Mouse (Mus musculus) adipocyte (in vitro differentiated cells): ENCODE data around the gene Zfp820.
A peak's percentile ranks its signal among the peaks of the same experiment; 100 is the strongest.
"Not testable (repeated sequence)": the region's sequence is repeated elsewhere in the genome, so short reads cannot be mapped to it uniquely, and the experiment has no call there.

Experiments
- DNase-seq: peaks from one replicate; pipeline ENCODE4 v3.0.0-alpha.2; 2016; ENCODE audit warnings: low spot score

Gene Zfp820

DNA sequence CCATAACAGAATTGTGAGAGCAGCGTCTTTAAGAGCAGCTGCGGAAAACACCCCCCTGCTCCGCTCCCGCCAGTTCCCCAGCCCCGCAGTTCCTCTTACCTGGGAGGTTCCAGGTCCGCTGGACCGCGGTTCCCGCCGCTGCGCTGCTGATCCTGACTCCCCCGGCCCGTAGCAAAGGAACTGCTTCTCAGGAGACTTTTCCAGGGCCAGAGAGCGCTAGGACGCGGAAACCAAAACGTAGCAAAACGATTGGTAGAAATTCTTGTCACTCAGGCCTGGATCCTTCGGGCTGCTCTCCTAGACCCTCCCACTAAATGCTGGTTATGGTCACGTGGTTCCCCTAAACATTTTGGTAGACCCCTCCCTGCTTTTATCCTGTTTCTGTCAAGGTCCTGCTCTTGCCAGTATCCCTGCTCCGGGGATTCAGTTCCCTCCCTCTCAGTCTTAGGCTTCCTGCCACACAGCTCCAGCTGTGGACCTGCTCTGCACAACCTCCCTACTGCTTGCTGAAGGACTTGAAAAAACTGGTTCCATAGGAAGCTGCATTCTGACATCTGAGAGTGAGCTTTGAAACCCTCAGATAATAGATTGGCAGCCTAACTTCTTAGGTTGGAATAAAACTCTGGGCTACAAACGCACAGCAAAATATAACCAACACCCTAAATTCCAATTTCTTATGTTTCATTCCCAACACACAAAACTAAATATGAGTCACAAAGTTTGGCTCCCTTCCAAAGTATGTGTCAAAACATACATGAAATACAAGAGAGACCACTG, at the start of gene Zfp820:
TSS of gene Zfp820 (minus strand) at position 228 of the 777 bp plus-strand sequence.
- peak; percentile 69 for DNase-seq

DNA sequence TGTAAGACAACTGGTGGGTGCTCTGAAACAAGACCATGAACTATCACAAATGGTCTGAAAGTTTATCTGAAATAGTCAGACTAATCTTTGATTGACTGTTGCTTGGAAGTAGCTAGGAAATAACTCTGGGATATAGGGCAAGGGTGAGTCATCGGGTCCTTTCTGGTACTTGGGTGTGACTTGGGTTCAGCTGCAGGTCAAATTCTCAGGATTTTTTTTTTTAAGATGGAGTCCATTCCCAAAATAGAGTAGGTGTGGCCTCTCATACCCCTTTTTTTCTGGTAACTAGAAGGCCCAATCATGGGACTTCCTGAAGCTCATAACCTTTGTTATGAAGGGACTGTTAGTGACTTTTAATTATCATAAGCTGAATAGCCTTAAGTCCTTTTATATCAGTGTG, 25.7 kb upstream of the Zfp820 start:
- no peak for DNase-seq

DNA sequence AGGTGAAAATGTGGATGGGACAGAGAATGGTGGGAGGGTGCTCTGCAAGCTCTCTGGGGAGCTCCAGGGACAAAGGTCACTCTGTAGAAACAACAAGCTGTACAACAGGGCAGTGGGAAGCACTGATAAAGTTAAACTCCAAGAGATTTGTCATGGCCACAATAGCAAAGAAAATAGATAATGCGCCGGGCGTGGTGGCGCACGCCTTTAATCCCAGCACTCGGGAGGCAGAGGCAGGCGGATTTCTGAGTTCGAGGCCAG, 680 bp upstream of the Zfp820 start:
- DNase-seq, result not testable (repeated sequence)

DNA sequence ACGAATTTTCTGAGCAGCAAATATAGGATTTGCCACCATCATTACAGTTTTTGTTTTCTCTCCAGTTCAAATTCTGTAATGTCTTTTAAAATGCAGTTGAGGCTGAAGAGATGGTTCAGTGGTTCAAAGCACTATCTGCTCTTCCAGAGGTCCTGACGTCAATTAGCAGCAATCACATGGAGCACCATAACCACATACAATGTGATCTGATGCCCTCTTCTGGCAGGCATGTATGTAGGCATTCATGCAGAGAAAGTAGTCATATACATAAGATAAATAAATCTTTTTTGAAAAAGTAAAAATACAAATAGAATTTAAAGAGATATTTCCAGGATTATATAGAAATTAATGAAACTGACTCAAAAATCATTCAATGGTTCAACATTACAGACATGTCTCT, 7.1 kb downstream of the Zfp820 start:
- no peak for DNase-seq

DNA sequence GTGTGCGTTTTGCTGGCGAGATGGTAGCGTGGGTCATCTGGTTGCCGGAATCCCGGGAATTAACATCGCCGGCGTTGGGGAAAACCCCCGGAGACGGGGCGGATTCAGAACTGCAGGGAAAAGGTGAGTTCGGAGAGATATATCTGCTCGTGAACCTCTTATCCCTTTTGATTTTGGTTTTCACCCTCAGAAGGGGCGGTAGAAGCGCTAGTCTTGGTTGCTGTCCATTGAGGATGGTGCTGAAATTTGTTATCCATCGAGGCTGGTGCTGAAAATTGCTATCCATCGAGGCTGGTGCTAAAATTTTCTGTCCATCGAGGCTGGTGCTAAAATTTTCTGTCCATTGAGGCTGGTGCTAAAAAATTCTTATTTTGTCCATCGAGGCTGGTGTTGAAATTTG, 44.2 kb downstream of the Zfp820 start:
- DNase-seq, result peak; percentile 12

DNA sequence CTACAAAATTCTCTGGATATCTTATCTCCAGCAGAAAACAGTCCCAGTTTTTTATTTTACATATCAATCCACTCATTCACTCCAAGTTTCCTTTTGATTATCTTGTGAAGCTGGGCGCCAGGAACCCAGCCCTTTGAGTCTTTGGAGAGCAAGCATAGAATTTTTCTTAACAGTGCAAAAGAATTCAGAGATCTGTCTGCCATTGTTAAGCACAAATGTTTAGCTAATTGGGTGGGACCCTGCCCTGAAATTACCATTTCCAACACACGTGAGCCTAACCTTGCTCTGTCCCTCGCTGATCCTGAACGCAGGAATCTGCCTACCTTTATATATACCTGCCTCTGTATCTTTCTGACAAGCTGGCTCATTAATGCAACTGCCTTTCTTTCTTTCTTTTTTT, 53.3 kb downstream of the Zfp820 start:
- DNase-seq, result no peak

DNA sequence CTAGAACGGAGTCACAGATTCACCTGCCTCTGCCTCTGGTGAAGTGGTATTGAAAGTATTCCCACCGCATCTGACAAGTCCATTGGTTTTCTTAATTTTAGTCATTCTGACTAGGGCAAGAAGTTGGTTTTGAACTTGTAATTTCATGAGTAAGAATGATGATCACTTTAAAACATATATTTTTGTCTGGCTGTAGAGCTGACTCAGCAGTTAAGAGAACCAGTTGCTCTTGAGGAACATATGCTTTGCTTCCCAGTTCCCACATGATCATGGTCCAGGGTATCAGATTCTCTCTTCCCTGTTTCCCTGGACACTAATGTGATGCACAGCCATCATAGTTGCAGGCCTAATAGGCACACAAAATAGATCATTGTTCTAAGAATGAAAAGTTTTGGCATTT, 75.2 kb downstream of the Zfp820 start:
- DNase-seq, result no peak
